Mouse (Mus musculus) MEL (cell line): ENCODE data around the gene Actr8.

Experiments used
- BHLHE40 ChIP-seq: IDR thresholded peaks from 2 replicates; pipeline ENCODE4 v1.6.1; 2012; ENCODE audit warnings: low read depth, mild to moderate bottlenecking, inconsistent platforms, low read length, improper control_type of control experiment, borderline replicate concordance
- CTCF ChIP-seq, 3 experiments: IDR thresholded peaks in 2 of 3; conservative IDR thresholded peaks in 1 of 3; 2 replicates each; pipeline ENCODE4 v1.5.1; 2011 to 2012; ENCODE audit warnings: low read length in 3 of 3, low read depth in 2 of 3, mild to moderate bottlenecking in 2 of 3, improper control_type of control experiment in 1 of 3, inconsistent platforms in 1 of 3, mixed read lengths in 1 of 3, moderate library complexity in 1 of 3; ENCODE audit not compliant: control insufficient read depth in 1 of 3, insufficient read depth in 1 of 3, poor library complexity in 1 of 3, severe bottlenecking in 1 of 3
- GATA1 ChIP-seq: IDR thresholded peaks from 2 replicates; pipeline ENCODE4 v1.6.1; 2011; ENCODE audit warnings: low read depth, low read length, improper control_type of control experiment
- NELFE ChIP-seq: IDR thresholded peaks from 2 replicates; pipeline ENCODE4 v1.6.1; 2011; ENCODE audit warnings: low read depth, low read length, improper control_type of control experiment
- POLR2A ChIP-seq, 2 experiments: IDR thresholded peaks; 2 replicates each; pipeline ENCODE4 v1.6.1; 2011 to 2012; ENCODE audit warnings: low read length in 2 of 2, mild to moderate bottlenecking in 2 of 2, control low read depth in 1 of 2, improper control_type of control experiment in 1 of 2, low read depth in 1 of 2, moderate library complexity in 1 of 2; ENCODE audit not compliant: control insufficient read depth in 1 of 2, insufficient read depth in 1 of 2, poor library complexity in 1 of 2
- POLR2AphosphoS2 ChIP-seq: IDR thresholded peaks from 2 replicates; pipeline ENCODE4 v1.6.1; 2011; ENCODE audit warnings: low read length, improper control_type of control experiment
- SMC3 ChIP-seq: IDR thresholded peaks from 2 replicates; pipeline ENCODE4 v1.6.1; 2011; ENCODE audit warnings: low read depth, low read length, improper control_type of control experiment
- TCF12 ChIP-seq: IDR thresholded peaks from 2 replicates; pipeline ENCODE4 v1.6.1; 2014; ENCODE audit warnings: low read depth, mild to moderate bottlenecking, inconsistent platforms, low read length, improper control_type of control experiment, moderate library complexity
- ZC3H11A ChIP-seq: IDR thresholded peaks from 2 replicates; pipeline ENCODE4 v1.6.1; 2012; ENCODE audit warnings: low read depth, mild to moderate bottlenecking, inconsistent platforms, low read length, improper control_type of control experiment

DNA sequence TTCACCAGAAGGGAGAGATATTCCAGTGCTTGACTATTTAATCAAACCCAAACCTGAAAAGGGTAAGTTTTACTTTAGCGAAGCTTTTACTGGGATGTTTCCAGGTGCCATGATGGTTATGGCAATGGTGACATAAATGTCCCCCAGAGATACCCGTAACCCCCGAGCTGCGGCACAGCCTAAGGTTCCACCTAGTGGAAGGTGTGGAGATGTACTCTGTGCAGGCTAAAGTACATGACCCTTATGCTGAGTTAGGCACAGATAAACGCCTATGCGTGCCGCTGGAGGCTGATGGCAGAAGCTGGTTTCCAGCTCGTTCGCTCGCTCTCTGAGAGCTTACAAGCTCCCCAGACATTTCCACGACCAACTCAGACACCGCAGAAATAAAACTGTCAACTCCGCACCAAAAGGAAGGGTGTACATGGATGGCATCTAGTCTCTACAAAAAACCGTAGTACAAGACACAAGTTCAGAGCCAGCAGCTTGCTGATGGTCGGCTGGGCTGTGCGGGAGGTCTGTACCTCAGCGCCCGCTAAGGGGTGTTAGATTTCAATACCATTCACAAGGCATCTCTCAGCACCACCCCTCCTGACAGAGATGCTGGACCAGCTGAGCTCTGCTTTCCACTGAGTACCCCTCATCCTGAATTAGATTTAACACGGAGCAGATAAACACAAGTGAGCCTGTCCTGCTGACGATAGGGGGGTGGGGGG, 38.4 kb upstream of the Actr8 start:
- TF ChIP-seq NELFE (no peak), POLR2AphosphoS2 (no peak), ZC3H11A (no peak), GATA1 (no peak), SMC3 (no peak), TCF12 (no peak), POLR2A (IDR thresholded peaks at IDR 0.05; ENCODE audit: control insufficient read depth in 1 of 2, insufficient read depth in 1 of 2, low read depth in 1 of 2, low read length in 2 of 2, poor library complexity in 1 of 2) (no peak), BHLHE40 (no peak), CTCF (IDR thresholded peaks at IDR 0.05 in 2 of 3, conservative IDR thresholded peaks at IDR 0.05 in 1 of 3; ENCODE audit: control insufficient read depth in 1 of 3, insufficient read depth in 1 of 3, low read depth in 2 of 3, low read length in 3 of 3, poor library complexity in 1 of 3, severe bottlenecking in 1 of 3) (no peak; a peak in 1 of 6 replicates)
